Mouse (Mus musculus) liver, adult 2 months (tissue): Measurements from ENCODE around the gene Cltc.

Experiments used
- CTCF ChIP-seq: fragments of 200-500 bp; IDR thresholded peaks from 2 replicates; pipeline ENCODE4 v1.5.1; 2011; ENCODE audit warnings: low read depth, low read length, control low read depth
- POLR2A ChIP-seq: fragments of 200-500 bp; IDR thresholded peaks from 2 replicates; pipeline ENCODE4 v1.6.1; 2011; ENCODE audit warnings: low read length, control low read depth; ENCODE audit not compliant: insufficient read depth; ENCODE audit errors: extremely low read depth

- TF ChIP-seq POLR2A (no peak), CTCF (no peak)
Measured at GRCm38 (mm10) chr11:86751010-86751409, 6.4 kb downstream of the Cltc start.
